Mouse (Mus musculus) left cerebral cortex, adult 8-10 months (tissue): ENCODE data around the gene Gabrb2. TPM values are rescaled to one million over a fixed set of nuclear protein-coding genes. Genes with fewer than 3 reads are reported as not detected.

Experiments
- DNase-seq, 2 experiments: peaks; one replicate each; pipeline ENCODE4 v3.0.0; 2022; ENCODE audit warnings: low spot score in 2 of 2
- total RNA-seq, 4 experiments: library from RNA; stranded (reverse); gene quantifications; 2 replicates each; pipeline ENCODE4 v1.2.4; 2022

Gene Gabrb2
- 100 to 1,000 TPM; 172 to 203 (median 188) TPM for total RNA-seq

DNA sequence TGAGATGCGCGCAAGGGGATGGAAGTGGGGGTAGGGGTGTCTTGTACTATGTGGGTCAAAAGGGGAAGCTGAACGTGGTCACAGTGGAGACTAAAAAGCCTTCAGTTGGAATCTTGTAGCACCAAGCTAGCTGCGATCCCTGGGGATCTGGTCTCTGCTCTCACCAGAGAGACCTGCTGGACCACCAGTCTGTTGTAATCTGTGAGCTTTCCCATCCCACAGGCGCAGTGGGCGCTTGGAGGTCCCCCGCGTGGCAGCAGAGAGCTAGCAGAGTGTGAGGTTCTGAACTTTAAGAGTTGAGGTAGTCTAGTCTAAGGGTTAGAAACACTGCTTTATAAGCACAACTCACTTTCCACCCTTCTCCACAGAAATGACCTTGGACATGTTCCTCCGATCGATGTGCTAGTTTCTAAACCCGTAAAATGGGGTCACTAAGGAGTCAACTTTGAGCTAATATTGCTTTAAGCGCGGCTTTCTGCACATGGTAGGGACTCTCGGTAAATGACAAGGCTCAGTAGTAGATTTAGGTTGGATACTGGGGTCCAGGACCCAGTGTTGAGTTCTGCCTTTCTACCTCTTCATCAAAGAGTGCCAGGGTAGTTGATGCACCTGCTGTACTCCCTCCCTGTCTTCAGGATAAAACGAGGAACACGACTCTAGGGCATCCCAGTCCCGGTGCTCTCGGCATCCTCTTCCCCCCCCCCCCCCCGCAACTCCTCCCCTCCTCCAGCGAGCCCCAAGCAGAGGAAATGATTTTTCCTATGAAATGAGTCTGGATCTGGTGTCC is at the start of gene Gabrb2:
Gene Gabrb2 (plus strand): TSS at position 762 of the 787 bp plus-strand sequence.
- DNase-seq, result no peak

DNA sequence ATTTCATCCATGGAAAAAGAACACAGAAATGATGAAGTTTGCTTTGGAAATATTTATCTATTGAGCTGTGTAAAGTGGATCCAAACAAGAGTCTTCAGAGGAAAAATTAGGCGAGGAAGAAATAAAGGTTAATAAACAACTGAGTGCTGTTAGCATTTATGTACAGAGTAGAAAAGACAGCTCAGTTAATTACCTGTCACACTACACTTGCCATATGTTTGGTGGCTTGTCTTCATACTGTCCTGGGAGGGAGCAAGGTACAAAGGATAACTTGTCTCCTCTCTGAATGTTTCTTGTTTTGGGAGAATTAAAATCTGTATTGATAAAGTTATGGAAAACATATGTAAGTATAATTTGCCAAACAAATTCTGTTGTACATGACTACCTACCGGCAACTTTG is 40.6 kb upstream of the Gabrb2 start:
- DNase-seq, result no peak

DNA sequence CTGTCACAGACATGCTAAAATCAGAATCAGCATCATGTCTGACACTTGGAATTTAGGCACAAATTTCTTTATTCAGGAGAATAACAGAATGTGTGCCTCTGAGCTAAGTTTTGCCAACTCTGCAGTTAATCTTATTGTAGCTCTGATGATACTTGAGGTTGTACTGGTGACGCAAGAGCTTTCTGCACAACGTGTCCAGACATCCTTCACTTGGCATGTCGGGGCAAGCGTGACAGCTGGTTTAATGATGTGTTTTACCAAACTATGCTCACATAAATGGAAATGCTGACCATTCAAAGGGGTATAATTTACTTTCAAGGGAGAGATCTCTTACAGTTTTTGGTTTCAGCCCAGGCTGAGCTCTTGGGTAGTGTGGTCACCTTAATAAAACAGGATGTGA is 33.1 kb upstream of the Gabrb2 start:
- DNase-seq, result no peak

DNA sequence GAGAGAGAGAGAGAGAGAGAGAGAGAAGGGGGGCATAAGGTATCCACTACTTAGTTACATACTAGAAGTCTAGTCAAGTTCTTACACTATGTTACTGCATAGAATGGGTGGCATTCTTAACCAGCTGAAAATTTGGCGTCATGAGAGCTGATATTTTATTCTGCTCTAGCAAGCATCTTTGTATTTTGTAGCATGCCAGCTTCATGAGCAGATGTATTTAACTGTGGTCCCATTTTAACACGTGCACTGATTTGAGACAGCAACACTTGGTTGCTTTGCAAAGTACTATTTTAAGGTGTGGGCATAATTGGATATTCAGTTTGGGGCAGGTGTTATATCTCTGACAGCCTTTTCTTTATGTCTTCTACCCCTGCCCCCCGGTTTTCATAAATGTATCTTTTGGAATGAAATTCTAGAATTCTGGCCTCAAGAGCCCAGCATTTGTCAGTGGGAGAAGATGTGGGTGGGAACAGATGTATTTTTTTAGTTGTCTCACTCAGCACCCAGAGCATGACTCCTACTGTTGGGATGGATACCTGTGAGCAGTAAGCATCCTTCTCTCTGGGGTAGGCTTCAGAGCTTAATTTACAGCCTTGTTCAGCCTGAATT is 28.8 kb upstream of the Gabrb2 start:
- DNase-seq, result peak in 1 of 2 experiments; percentile 78

DNA sequence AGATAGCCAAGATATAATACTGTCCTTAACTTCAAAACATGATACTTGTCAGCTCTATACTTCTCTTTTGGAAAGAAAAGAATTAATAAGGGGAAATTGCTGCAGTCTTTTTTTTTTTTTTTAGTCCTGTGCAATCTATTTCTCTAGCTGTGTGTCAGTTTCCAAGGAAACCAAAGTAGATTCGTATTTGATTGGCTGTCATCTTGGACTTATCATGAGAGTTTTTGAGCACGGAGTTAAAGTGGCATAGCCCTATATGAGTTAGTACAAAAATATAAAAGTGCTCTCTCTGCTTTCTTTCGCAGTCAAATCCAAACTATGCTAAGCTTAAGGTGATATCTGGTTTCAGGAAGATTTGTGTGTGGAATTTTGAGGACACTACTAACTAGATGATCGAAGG is 26.1 kb upstream of the Gabrb2 start:
- DNase-seq, result no peak

DNA sequence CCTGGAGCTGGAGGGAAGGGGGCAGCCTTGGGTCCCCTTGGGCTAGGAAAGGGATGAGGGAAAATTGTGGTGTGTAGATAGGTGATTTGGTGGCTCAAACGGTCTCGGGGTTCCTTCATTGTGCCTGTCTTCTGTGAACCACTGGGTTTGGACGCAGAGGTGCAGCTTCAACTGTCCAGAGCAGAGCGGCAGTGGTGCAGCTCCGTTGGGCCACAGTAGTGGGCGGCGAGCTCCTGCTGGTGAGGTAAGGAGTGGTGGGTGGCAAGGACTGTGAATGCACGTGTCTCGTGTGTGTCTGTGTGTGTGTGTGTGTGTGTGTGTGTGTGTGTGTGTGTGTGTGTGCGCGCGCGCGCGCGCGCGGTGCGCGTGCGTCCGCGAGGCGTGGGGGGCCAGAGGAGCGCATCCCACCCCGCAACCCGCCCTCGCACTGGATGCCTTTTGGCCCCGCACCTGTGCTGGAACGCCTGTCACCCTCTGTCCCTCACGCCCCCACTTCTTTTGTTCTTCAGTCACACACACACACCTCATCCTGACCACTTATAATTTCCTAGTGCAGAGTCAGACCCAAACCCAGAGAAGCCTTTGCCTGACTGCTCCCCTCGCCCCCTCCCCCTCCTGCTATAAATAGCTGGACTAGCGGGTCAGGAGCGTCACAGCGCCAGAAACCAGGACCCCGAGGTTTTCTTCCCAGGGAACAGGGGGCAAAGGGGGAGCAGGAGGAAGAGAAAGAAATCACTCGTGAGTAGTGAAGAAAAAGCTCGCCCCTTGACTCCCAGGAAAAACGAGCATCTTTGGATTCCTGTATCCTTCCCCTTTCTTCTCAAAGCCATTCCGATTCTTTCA is 455 bp downstream of the Gabrb2 start:
- DNase-seq, result peak; percentile 50 to 73

DNA sequence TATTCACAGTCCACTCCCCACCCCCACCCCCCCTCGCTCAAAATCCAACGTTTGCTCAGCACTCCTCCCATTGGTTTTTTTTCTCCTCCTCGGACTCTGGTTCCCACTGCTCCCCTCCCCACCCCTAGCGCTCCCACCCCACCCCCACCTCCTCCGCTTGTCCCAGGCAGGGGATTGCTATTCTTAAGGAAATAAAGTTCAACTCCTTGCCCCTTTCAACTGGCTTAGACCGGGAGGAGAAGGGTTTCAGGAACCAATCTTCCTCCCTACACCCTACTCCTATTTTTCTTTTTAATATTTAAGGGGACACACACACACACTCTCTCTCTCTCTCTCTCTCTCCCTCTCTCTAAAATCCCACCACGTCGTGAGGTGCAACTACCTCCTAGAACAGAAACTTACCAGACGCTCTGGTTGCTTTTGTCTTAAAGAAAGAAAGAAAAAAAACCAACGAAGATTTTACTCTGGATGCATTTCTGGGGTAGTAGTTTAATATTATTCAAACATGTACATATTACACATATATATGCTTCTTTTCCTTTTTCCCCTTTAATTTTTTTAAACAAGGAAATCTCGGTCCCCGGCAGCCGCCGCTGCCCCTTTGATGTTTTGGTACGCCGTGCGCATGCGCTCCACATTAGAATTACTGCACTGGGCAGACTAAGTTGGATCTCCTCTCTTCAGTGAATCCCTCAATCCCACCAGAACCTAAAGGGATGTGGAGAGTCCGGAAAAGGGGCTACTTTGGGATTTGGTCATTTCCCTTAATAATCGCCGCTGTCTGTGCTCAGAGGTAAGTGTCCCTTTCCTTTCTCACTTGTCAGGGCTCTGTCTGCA is 1.3 kb downstream of the Gabrb2 start:
- peak; percentile 34 to 56 for DNase-seq

DNA sequence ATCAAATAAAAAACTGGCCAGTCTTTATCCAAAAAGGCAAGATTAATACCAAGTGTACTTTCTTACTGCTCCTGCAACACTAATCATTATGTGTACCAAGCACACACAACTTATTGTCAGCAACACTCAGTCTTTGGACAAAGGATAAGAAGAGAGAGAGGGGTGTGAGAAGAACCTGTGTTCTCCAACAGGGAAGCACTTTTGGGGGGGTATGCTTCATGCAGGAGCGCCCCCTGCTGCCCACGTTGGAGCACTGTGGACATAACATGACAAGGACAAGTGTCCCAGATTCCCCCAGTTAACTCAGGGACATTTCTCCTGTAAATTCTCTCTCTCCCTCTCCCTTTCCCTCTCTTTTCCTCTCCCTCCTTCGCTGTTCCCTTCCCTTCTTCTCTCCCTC is 3.7 kb downstream of the Gabrb2 start:
- DNase-seq, result no peak

DNA sequence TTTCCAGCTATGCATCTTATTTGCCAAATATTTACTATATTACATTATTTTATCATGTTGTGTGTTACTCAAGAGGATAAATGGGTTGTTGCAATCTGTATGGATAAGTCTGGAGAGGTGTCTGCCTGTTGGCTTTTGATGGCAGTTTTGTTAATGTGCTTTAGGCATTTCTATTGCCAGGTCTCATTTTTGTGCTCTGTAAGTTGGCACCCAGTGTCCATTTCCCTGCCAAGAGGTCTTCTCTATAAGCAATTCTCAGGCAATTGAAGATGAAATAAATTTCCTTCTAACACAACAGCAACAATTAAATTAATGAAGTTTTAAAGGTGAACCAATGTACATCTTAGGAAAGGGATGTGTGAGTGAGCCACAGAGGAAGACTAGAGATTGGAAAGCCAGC is 11.9 kb downstream of the Gabrb2 start:
- no peak for DNase-seq

DNA sequence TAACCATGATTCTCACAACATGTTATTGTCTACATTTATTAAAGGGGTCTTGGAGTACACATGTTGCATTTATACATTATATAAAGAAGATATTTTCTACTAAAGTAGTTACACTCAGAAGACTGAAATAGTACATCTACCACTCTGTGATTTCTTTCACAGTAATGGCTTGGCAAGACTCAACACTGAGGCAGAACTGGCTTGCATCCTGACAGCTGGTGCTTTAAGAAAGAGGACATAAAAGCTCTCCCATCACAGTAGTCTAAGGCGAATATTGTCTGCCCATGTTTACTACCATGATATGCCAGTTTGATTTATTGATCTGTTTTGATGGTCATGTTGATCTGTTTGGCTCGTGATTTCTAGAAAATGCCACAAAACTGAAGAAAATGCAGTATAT is 19.4 kb downstream of the Gabrb2 start:
- no peak for DNase-seq

DNA sequence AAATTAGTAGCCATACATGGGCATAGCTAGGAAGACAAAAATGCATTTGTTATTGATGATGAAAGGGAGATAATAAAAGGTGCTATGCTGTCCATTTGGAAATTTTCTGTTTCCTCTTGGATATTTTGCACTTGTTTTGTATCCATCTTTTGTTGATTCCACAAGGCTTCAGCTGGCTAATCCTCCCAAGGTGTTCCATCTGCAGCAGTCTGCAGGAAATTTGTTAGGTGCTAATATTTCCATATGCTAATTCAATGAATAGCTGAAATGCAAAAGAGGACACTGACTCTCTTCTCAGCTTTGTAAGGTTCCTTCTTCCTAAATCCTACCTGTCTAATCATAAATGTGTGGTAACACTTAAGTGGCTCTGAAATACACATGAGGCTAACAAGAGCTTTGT is 24.1 kb downstream of the Gabrb2 start:
- no peak for DNase-seq

DNA sequence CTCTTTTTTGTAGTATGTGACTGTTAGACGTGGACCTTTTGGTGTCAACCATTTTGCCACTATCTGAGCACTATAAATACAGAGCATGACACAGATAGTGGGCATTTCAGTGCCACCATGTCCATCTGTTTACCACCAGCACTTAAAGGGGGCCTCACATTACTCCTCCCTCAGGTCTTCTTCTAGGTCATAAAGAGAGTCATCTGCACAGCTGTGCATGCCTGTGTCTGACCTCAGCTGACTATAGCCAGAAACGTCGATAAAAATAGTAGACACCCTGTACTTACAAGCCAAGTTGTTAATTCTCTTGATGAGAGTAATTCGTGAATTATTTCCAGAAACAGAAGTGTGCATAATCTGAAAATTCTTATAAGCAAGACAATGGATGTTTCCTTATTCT is 29.4 kb downstream of the Gabrb2 start:
- DNase-seq, result no peak

DNA sequence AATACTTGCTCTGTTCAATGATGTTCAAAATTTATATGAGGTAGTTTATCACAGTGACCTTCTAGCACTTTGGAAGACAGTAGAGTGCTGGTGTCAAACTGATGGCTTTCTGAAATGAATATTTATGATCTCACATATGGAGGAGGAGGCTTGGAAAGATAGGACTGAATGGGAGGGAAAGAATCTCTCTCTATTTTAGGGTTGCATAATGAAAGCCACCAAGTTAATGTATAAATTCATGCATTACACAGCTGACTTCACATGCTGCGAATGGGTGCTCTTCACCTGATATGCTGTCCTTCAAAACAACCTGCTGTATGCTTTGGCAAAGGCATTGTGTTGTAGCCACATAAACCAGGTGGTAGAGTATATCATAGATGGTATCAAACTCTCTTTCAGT is 44.6 kb downstream of the Gabrb2 start:
- no peak for DNase-seq

DNA sequence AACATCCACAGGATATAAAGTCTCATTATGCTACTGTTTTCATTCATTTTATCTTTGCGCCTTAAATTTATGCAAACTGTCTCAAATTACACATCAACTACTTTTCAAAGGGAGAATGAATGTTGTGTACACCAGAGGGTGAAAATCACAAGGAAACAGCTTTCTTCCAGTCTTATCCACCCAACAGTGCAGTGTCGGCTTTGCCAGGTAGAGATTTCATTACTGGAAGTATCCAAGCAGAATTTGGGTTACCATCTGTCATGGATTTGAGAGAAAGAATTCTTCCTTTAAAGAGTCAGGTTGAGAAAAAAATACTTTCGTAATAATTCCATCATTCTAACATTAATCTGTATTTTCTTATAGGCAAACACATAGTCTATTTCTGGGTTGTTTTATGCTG is 48.8 kb downstream of the Gabrb2 start:
- DNase-seq, result no peak

DNA sequence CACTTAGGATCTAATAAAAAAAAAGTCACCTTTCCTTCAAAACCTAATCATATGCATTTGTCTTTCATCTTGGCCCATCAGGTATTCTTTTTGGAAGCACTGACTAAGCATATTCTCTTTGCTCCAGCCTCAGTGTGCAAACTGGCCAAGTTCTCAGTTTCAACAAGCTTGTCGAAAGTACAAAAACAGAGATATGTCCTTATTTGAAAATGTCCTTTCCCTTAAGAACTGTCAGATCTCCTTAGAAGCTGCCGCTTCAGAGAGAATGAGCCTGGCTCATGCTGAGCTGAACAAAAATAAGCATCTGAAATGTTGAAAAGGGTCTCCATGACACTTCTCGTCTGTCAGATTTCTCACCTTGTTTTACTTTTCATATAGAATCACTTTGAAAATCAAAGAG is 55.0 kb downstream of the Gabrb2 start:
- DNase-seq, result no peak

DNA sequence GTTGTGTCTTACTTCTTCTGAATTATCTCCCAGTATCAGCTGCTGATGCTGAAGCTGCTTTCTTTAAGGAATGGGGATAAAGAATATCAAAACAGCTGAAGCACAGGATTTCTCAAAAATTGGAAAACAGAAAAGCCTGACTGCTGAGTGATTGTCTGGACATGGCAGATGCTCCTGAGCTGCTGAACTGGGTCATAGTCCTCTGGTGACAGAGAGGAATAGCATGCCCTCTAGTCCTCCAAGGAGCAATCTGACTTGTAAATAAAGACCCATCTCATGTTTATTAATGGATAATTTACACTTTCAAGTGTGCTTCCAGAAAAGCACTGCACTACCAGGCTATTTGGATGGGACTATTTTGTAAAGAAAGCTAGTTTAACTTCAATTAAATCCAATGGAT is 68.1 kb downstream of the Gabrb2 start:
- no peak for DNase-seq

DNA sequence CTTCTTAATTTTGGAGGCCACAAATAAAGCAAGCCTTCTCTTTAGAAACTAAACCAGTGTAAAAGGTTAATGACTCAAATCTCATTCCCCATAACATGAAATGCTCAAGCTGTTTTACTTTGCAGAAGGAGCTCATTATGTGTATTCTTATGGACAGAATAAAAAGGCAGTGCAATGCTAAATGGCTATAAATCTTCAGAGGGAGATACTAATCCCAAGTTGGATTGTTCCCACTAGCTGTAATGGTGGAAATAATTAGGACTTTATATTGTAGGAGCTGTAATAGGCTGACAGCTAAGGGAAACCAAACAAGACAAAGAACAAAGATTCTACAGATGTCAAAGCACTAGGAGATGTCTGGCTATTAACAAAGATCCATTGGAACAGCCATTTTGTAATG is 81.6 kb downstream of the Gabrb2 start:
- no peak for DNase-seq

DNA sequence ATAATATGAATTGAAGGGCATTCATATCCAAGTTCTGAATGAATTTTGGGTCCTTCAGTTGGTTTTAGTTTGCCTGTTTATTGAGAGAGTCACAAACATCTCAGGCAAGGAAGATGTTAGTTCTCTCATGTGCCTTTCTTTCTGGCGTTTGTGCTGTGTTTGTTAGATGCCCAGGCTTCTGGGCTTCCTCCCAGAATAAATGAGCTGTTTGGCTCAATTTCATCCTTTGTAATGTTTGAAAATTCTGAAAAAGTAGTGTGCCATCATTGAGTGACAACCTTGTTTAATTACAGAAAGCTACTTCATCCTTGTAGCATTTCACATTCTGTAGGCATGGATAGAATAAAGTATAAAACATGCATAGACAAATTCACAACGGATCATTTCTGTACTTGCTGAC is 85.9 kb downstream of the Gabrb2 start:
- DNase-seq, result no peak

DNA sequence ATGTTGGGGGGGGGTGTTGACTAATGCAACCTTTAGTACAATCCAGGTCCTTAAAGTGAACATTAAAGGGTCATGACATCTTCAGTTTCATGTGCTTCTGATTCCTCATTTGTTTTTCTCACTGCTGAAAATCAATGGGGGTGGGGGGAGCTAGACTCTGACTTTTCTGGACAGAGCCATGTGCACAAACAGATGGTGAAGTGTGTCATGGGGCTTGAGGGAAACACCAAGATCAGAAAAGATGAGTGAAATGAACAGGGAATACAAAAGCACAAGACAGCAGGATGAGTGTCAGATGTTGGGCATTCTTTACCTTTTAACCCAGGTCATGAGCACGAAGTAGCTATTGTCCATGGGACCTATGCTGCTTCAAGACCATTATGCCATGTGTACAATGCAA is 86.4 kb downstream of the Gabrb2 start:
- no peak for DNase-seq

DNA sequence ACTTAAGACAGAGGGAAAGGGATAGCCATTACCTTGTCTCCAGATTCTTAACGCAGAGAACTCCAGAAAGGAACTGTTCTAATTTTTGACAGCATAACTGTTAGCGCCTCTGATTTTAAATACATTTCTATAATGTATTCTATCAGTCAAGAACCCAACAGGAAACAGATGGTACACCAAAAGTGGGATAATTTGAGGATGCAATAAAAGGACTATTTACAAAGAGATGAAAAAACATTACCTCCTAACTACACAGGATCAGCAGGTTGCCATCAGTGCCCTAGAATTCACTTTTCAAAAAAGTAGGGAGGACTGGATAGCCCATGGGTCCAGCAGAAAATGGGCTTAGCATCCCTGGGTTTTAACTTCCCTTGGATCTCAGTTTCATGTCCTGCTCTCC is 102.4 kb downstream of the Gabrb2 start:
- no peak for DNase-seq

DNA sequence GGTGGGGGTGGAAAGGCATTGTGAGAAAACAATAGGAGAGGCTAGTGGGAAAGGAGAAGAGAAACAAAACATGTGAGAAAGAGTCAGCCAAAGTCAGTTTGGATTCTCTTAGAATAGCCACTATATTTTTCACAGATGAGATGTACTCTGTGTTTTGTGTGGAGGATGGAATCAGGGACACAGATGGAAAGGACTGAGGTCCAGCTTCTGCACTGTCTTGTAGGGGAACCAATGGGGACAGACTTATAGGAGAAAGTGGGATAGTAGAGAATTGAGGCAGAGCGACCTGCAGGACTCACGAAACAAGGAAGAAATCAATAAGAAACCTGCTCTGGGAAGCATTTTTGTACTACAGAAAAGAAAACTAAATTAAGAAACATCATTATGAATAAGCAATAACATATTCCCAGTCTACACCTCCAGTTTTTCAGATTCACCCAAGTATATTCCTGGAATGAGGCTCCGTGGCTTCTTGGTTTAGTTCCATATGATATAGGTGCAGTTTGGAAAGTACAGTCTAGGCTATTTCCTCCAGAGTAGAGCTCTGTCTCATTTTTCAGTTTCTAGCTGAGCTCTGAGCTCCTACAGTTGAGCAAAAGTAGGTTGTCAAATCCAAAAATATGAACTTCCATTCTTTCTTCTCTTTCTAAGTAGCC is 108.8 kb downstream of the Gabrb2 start:
- peak in 1 of 2 experiments; percentile 35 for DNase-seq
